Mouse (Mus musculus) kidney, adult 2 months (tissue): ENCODE data around the gene Cyp2w1.

Experiments used
- CTCF ChIP-seq: fragments of 200-500 bp; conservative IDR thresholded peaks from 2 replicates; pipeline ENCODE4 v1.5.1; 2011; ENCODE audit warnings: low read depth, mild to moderate bottlenecking, control low read depth, low read length, moderate library complexity, mixed read lengths; ENCODE audit not compliant: insufficient read depth, insufficient read length
- POLR2A ChIP-seq: fragments of 200-500 bp; IDR thresholded peaks from one replicate; pipeline ENCODE4 v1.6.1; 2011; ENCODE audit warnings: low read depth, low read length, control low read depth

GRCm38 (mm10) chr5:139397359-139397916, 45.0 kb downstream of the Cyp2w1 start:
- TF ChIP-seq CTCF (no peak), POLR2A (no peak)
